Mouse (Mus musculus): ENCODE results near the gene Rnf34.

DNA sequence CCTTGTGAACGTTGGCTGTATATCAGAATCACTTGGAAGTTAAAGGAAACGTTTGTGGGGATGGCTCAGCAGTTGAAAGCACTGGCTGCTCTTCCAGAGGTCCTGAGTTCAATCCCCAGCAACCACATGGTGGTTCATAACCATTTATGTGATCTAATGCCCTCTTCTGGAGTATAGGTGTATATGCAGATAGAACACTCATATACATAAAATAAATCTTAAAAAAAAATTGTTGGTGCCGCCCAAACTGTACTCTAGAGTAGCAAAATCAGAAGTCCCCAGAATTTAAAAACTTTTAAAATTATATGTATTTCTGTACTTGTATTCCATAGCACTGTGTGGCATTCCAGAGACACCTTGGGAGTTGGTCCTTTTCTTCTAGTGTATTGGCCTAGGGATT is 6.0 kb downstream of the Rnf34 start:
- no peak for TF ChIP-seq CTCF (IDR thresholded peaks at IDR 0.05; ENCODE audit: borderline replicate concordance, extremely low read depth, insufficient read depth, insufficient read length)
- TF ChIP-seq POLR2A (IDR thresholded peaks at IDR 0.05; ENCODE audit: borderline replicate concordance, extremely low read depth, insufficient read depth, insufficient read length, poor library complexity, severe bottlenecking), result no peak

Data from brain, embryonic 14.5 days (tissue).